Mouse (Mus musculus) cerebellum, adult 2 months (tissue): ENCODE data around the gene Pik3ca. TPM values are rescaled to one million over a fixed set of nuclear protein-coding genes. Genes with fewer than 3 reads are reported as not detected.

ENCODE experiments used
- DNase-seq, 2 experiments: peaks; one replicate each; pipeline ENCODE4 v3.0.0; 2021
- H3K27ac ChIP-seq: fragments of 200-500 bp; 2 replicates; pipeline ENCODE4 v1.5.1; 2012; ENCODE audit warnings: low read length, control low read depth, inconsistent platforms; ENCODE audit not compliant: insufficient read depth
- H3K27me3 ChIP-seq: fragments of 200-500 bp; 2 replicates; pipeline ENCODE4 v1.6.1; 2012; ENCODE audit warnings: inconsistent platforms, mild to moderate bottlenecking, low read length, moderate library complexity; ENCODE audit not compliant: control insufficient read depth, insufficient read depth
- H3K4me1 ChIP-seq: fragments of 200-500 bp; 2 replicates; pipeline ENCODE4 v1.6.1; 2011; ENCODE audit warnings: low read length; ENCODE audit not compliant: control insufficient read depth, insufficient read depth
- H3K4me3 ChIP-seq: fragments of 200-500 bp; replicated peaks from 2 replicates; pipeline ENCODE3; 2011; ENCODE audit warnings: mild to moderate bottlenecking, low read depth, low read length, control low read depth; ENCODE audit not compliant: insufficient read depth
- CTCF ChIP-seq: fragments of 200-500 bp; IDR thresholded peaks from 2 replicates; pipeline ENCODE4 v1.5.1; 2011; ENCODE audit warnings: low read depth, mild to moderate bottlenecking, control low read depth, low read length, moderate library complexity, borderline replicate concordance; ENCODE audit not compliant: insufficient read depth
- POLR2A ChIP-seq: fragments of 200-500 bp; IDR thresholded peaks from 2 replicates; pipeline ENCODE4 v1.6.1; 2011; ENCODE audit warnings: low read length, control low read depth, borderline replicate concordance; ENCODE audit not compliant: insufficient read depth
- WGBS: fragments of 180-500 bp; shearing (Covaris S2); methylation state at CpG from one replicate; pipeline ENCODE4 v1.1.7; 2018; 5-methylcytosine and 5-hydroxymethylcytosine counted together
- polyA plus RNA-seq: library from polyadenylated mRNA; depleted of rRNA; stranded (reverse); fragments of >200 nt; gene quantifications from 2 replicates; pipeline ENCODE4 v1.2.3, GENCODE M21; 2012; rRNA removed

Pik3ca gene
- polyA plus RNA-seq, 1 experiment, result 29.7 TPM

- Histone ChIP-seq H3K27me3 (no peaks in the 10 kb centered on the region), H3K4me1 (peaks cover 3% of the 10 kb centered on the region; the same call in 1 of the 2 replicates), H3K4me3 (peak overlapping the region; percentile 61), H3K27ac (peak overlapping the region; percentile 65)
- DNase-seq, result peak; percentile 93 to 95
- TF ChIP-seq POLR2A (peak; percentile 76), CTCF (peak; percentile 61; the same call in 1 of the 2 replicates)
- under 1% methylated on average over 69 of the region's 69 CpGs for WGBS
Measured at GRCm38 (mm10) chr3:32510375-32511190, 113.1 kb downstream of the Pik3ca start.

GRCm38 (mm10) chr3:32511191-32511550, 113.7 kb downstream of the Pik3ca start:
- peak overlapping the region; percentile 61 for H3K4me3 ChIP-seq
- H3K4me1 ChIP-seq, result peaks cover 3% of the 10 kb centered on the region; the same call in 1 of the 2 replicates
- no peak for TF ChIP-seq POLR2A
- TF ChIP-seq CTCF, result no peak
- DNase-seq, result peak; percentile 49 to 53
- WGBS, result 2% methylated on average over 13 of the region's 13 CpGs
- H3K27ac ChIP-seq, result peak overlapping the region; percentile 65; the same call in 1 of the 2 replicates
- H3K27me3 ChIP-seq, result no peaks in the 10 kb centered on the region

GRCm38 (mm10) chr3:32512686-32513284, 115.3 kb downstream of the Pik3ca start:
- WGBS, result 94% methylated on average over 7 of the region's 7 CpGs
- H3K4me1 ChIP-seq, result peaks cover 3% of the 10 kb centered on the region; the same call in 1 of the 2 replicates
- no peak for DNase-seq
- H3K27me3 ChIP-seq, result no peaks in the 10 kb centered on the region
- no peak for TF ChIP-seq CTCF
- no peak for TF ChIP-seq POLR2A
- no peak overlapping the region for H3K27ac ChIP-seq
- no peak overlapping the region for H3K4me3 ChIP-seq

GRCm38 (mm10) chr3:32513528-32513927, 116.1 kb downstream of the Pik3ca start:
- Histone ChIP-seq H3K4me1 (peaks cover 3% of the 10 kb centered on the region; the same call in 1 of the 2 replicates), H3K27me3 (no peaks in the 10 kb centered on the region), H3K4me3 (no peak overlapping the region), H3K27ac (no peak overlapping the region)
- TF ChIP-seq POLR2A (no peak), CTCF (no peak)
- DNase-seq, result no peak

Other genes starting within 250 kb of the Pik3ca start
- 43.8 and 44.8 TPM in 2 replicates for gene Zmat3, start 31.7 kb upstream of the Pik3ca start, polyA plus RNA-seq
- gene Kcnmb3, start 94.6 kb downstream of the Pik3ca start, polyA plus RNA-seq, result 0.05 TPM in 1 of 2 replicates, not detected in the other
- gene Zfp639, start 112.6 kb downstream of the Pik3ca start, polyA plus RNA-seq, result 53.5 and 53.8 TPM in 2 replicates
- 134 and 143 TPM in 2 replicates for gene Mfn1, start 131.8 kb downstream of the Pik3ca start, polyA plus RNA-seq
- 34.4 and 38.0 TPM in 2 replicates for gene Gnb4, start 218.9 kb downstream of the Pik3ca start, polyA plus RNA-seq